Comparison of ENCODE assay signal across 14 mouse cellular contexts in genomic region chr12:16698691-16699090, GRCm38 (mm10). TPM values are rescaled to one million over a fixed set of nuclear protein-coding genes. Genes with fewer than 3 reads are reported as not detected.
"Had no signal": no experiment of that assay in that cellular context is flagged by ENCODE, and none has a peak within 500 bp of the region (broad histone marks: within the 10 kb centered on the region; RNA-seq: fewer than 3 reads in every experiment).

No protein-coding gene starts in this region.

- DNase-seq: kidney, postnatal 25 days; layer of hippocampus, postnatal 36 days; liver, embryonic 13.5 days; lung, adult 2 months; lung, postnatal 14 days; lung, postnatal 4 days; right cerebral cortex, adult 18-20 months; right cerebral cortex, postnatal 14 days; right cerebral cortex, postnatal 4 days; spleen, adult 18-20 months; thymus, postnatal 36 days had no signal

- ATAC-seq: midbrain, embryonic 15.5 days had no signal

RNA-seq across cellular contexts. Expression of gene Ntsr2, which starts 45.5 kb away (rescaled TPM):
- total RNA-seq: liver, adult 2 months; megakaryocyte, adult 5-6 weeks had no signal
